Mouse (Mus musculus) cortical plate, adult 2 months (tissue): ENCODE measurements around the gene Mad2l1bp.

Source experiments
- CTCF ChIP-seq: fragments of 200-500 bp; IDR thresholded peaks from 2 replicates; pipeline ENCODE4 v1.5.1; 2011; ENCODE audit warnings: mild to moderate bottlenecking, control low read depth, low read length; ENCODE audit not compliant: insufficient read depth; ENCODE audit errors: extremely low read depth
- POLR2A ChIP-seq: fragments of 200-500 bp; IDR thresholded peaks from 2 replicates; pipeline ENCODE4 v1.6.1; 2011; ENCODE audit warnings: mild to moderate bottlenecking, low read length, control low read depth; ENCODE audit not compliant: insufficient read depth; ENCODE audit errors: extremely low read depth

DNA sequence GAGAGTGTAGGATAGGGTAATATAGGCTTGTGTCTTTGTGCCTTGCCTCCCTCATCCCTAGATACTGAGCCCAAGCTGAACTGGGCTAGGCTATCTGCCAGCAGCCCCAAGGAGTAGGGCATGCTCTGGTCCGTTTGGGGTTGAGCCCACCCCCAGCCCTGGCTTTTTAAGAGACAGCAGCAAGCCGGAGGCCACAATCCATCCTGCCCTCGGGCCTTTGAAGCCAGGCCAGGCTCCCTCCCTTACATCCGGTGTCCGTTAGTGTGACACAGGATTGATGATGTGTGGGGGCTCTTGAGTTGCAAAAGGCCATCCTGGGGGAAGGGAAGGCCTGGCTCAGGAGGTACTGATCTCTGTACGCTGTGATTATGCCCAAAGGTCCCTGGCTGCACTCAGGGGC, 26.7 kb downstream of the Mad2l1bp start:
- TF ChIP-seq CTCF (no peak), POLR2A (no peak)
